Mouse (Mus musculus) midbrain, embryonic 14.5 days (tissue): ENCODE measurements at regions not wholly inside any gene's neighbourhood (a gene's known extent, or its start where the extent isn't known, plus 50 kb on each side); places are given as distances from the start of the nearest gene placed in this dataset.

Source experiments
- ATAC-seq: fragments of 200-750 bp; cut with Nextera tagmentation; 2 replicates; pipeline ENCODE4 v1.8.0; 2017; ENCODE audit warnings: moderate number of reproducible peaks, moderate library complexity; ENCODE audit not compliant: low FRiP score, low TSS enrichment
- DNase-seq: peaks from one replicate; pipeline ENCODE4 v3.0.0-alpha.2; 2015
- H3K27ac ChIP-seq: fragments of 300-500 bp; sonication (generic); replicated peaks from 2 replicates; pipeline ENCODE4 v1.5.1; 2014; ENCODE audit warnings: mild to moderate bottlenecking, low read depth, low read length, moderate library complexity
- H3K27me3 ChIP-seq: fragments of 300-500 bp; sonication (generic); 2 replicates; pipeline ENCODE4 v1.6.1; 2014; ENCODE audit warnings: low read length, control low read depth, mixed read lengths; ENCODE audit not compliant: control insufficient read depth, insufficient read depth
- H3K36me3 ChIP-seq: fragments of 300-500 bp; sonication (generic); 2 replicates; pipeline ENCODE4 v1.6.1; 2014; ENCODE audit warnings: low read length, control low read depth; ENCODE audit not compliant: control insufficient read depth, insufficient read depth
- H3K4me1 ChIP-seq: fragments of 300-500 bp; sonication (generic); 2 replicates; pipeline ENCODE4 v1.6.1; 2014; ENCODE audit warnings: mild to moderate bottlenecking, antibody characterized with exemption, low read length, control low read depth; ENCODE audit not compliant: control insufficient read depth, insufficient read depth
- H3K4me2 ChIP-seq: fragments of 300-500 bp; sonication (generic); 2 replicates; pipeline ENCODE4 v1.6.1; 2014; ENCODE audit warnings: mild to moderate bottlenecking, low read length, moderate library complexity
- H3K4me3 ChIP-seq: fragments of 300-500 bp; sonication (generic); replicated peaks from 2 replicates; pipeline ENCODE4 v1.5.1; 2014; ENCODE audit warnings: low read depth, low read length
- H3K9ac ChIP-seq: fragments of 300-500 bp; sonication (generic); replicated peaks from 2 replicates; pipeline ENCODE4 v1.6.1; 2014; ENCODE audit warnings: mild to moderate bottlenecking, low read length, moderate library complexity
- H3K9me3 ChIP-seq: fragments of 300-500 bp; sonication (generic); 2 replicates; pipeline ENCODE4 v1.6.1; 2016; ENCODE audit warnings: low read length, control low read depth, mixed read lengths; ENCODE audit not compliant: control insufficient read depth
- WGBS: fragments of 180-500 bp; shearing (Covaris S2); extraction: QIAGEN DNeasy Blood & Tissue Kit; methylation state at CpG from one replicate; pipeline ENCODE4 v1.1.7; 2014; 5-methylcytosine and 5-hydroxymethylcytosine counted together

- WGBS: 83% methylated on average over 6 of the region's 6 CpGs
- Histone ChIP-seq H3K27me3 (no peaks in the 10 kb centered on the region), H3K36me3 (no peaks in the 10 kb centered on the region), H3K4me1 (no peaks in the 10 kb centered on the region), H3K9ac (no peak overlapping the region), H3K9me3 (no peaks in the 10 kb centered on the region), H3K4me2 (no peak overlapping the region), H3K4me3 (no peak overlapping the region), H3K27ac (0 out of 2 replicates have a peak overlapping the region, but pooled peaks have one; percentile 10)
- DNase-seq (no peak), ATAC-seq (no peak)
Observed at GRCm38 (mm10) chr13:28517161-28517560, 259.8 kb downstream of the Gm11361 start.

GRCm38 (mm10) chr13:28516636-28517035 is 259.3 kb downstream of the Gm11361 start:
- Histone ChIP-seq H3K4me3 (no peak overlapping the region), H3K27me3 (no peaks in the 10 kb centered on the region), H3K9ac (no peak overlapping the region), H3K36me3 (no peaks in the 10 kb centered on the region), H3K4me2 (no peak overlapping the region), H3K9me3 (no peaks in the 10 kb centered on the region), H3K4me1 (no peaks in the 10 kb centered on the region), H3K27ac (no peak overlapping the region)
- ATAC-seq (no peak), DNase-seq (no peak)
- 55% methylated on average over 2 of the region's 2 CpGs for WGBS

GRCm38 (mm10) chr13:28514245-28514644 is 256.9 kb downstream of the Gm11361 start:
- Histone ChIP-seq H3K4me2 (no peak overlapping the region), H3K4me3 (no peak overlapping the region), H3K9me3 (no peaks in the 10 kb centered on the region), H3K27me3 (no peaks in the 10 kb centered on the region), H3K4me1 (no peaks in the 10 kb centered on the region), H3K9ac (no peak overlapping the region), H3K36me3 (no peaks in the 10 kb centered on the region), H3K27ac (no peak overlapping the region)
- DNase-seq: no peak
- no peak for ATAC-seq

- Histone ChIP-seq H3K4me3 (no peak overlapping the region), H3K4me2 (no peak overlapping the region), H3K9ac (no peak overlapping the region), H3K9me3 (no peaks in the 10 kb centered on the region), H3K4me1 (no peaks in the 10 kb centered on the region), H3K27me3 (no peaks in the 10 kb centered on the region), H3K36me3 (no peaks in the 10 kb centered on the region), H3K27ac (no peak overlapping the region)
- ATAC-seq: no peak
- DNase-seq: no peak
- WGBS: 93% methylated on average over 7 of the region's 7 CpGs
Observed at GRCm38 (mm10) chr13:28513336-28513735, 256.0 kb downstream of the Gm11361 start.

- peak overlapping the region; percentile 6; the same call in 1 of the 2 replicates for H3K27ac ChIP-seq
- ATAC-seq (no peak; the same call in 1 of the 2 replicates), DNase-seq (peak; percentile 46)
- H3K9ac ChIP-seq: no peak overlapping the region
- H3K27me3 ChIP-seq: no peaks in the 10 kb centered on the region
- 74% methylated on average over 11 of the region's 11 CpGs for WGBS
- H3K36me3 ChIP-seq: no peaks in the 10 kb centered on the region
- H3K4me1 ChIP-seq: 0 out of 2 replicates have a peak, but pooled peaks cover 6% of the 10 kb centered on the region
- H3K9me3 ChIP-seq: no peaks in the 10 kb centered on the region
- H3K4me2 ChIP-seq: no peak overlapping the region
- H3K4me3 ChIP-seq: no peak overlapping the region
Observed at GRCm38 (mm10) chr13:28512573-28513334, 255.4 kb downstream of the Gm11361 start.

GRCm38 (mm10) chr13:28508184-28508583 is 250.9 kb downstream of the Gm11361 start:
- Histone ChIP-seq H3K36me3 (no peaks in the 10 kb centered on the region), H3K9me3 (no peaks in the 10 kb centered on the region), H3K4me1 (0 out of 2 replicates have a peak, but pooled peaks cover 6% of the 10 kb centered on the region), H3K9ac (no peak overlapping the region), H3K27ac (0 out of 2 replicates have a peak overlapping the region, but pooled peaks have one; percentile 17), H3K27me3 (no peaks in the 10 kb centered on the region), H3K4me2 (no peak overlapping the region), H3K4me3 (no peak overlapping the region)
- ATAC-seq: no peak
- no peak for DNase-seq
- WGBS: 80% methylated on average over 2 of the region's 2 CpGs

- WGBS: 78% methylated on average over 5 of the region's 5 CpGs
- DNase-seq (no peak), ATAC-seq (no peak)
- Histone ChIP-seq H3K9me3 (no peaks in the 10 kb centered on the region), H3K36me3 (no peaks in the 10 kb centered on the region), H3K27me3 (no peaks in the 10 kb centered on the region), H3K4me2 (no peak overlapping the region), H3K4me1 (0 out of 2 replicates have a peak, but pooled peaks cover 6% of the 10 kb centered on the region), H3K4me3 (no peak overlapping the region), H3K9ac (no peak overlapping the region), H3K27ac (0 out of 2 replicates have a peak overlapping the region, but pooled peaks have one; percentile 17)
Observed at GRCm38 (mm10) chr13:28507783-28508182, 250.5 kb downstream of the Gm11361 start.

GRCm38 (mm10) chr13:28504340-28504739 is 247.0 kb downstream of the Gm11361 start:
- H3K27me3 ChIP-seq: no peaks in the 10 kb centered on the region
- ATAC-seq (no peak), DNase-seq (no peak)
- no peak overlapping the region for H3K27ac ChIP-seq
- H3K4me1 ChIP-seq: 0 out of 2 replicates have a peak, but pooled peaks cover 6% of the 10 kb centered on the region
- no peaks in the 10 kb centered on the region for H3K36me3 ChIP-seq
- 88% methylated on average over 3 of the region's 3 CpGs for WGBS
- no peaks in the 10 kb centered on the region for H3K9me3 ChIP-seq
- H3K4me2 ChIP-seq: no peak overlapping the region
- no peak overlapping the region for H3K9ac ChIP-seq
- no peak overlapping the region for H3K4me3 ChIP-seq

GRCm38 (mm10) chr13:28502171-28502570 is 244.8 kb downstream of the Gm11361 start:
- Histone ChIP-seq H3K27me3 (no peaks in the 10 kb centered on the region), H3K27ac (no peak overlapping the region), H3K4me3 (no peak overlapping the region), H3K9ac (no peak overlapping the region), H3K4me2 (no peak overlapping the region), H3K36me3 (no peaks in the 10 kb centered on the region), H3K9me3 (no peaks in the 10 kb centered on the region), H3K4me1 (no peaks in the 10 kb centered on the region)
- DNase-seq: no peak
- no peak for ATAC-seq
- WGBS: 82% methylated on average over 2 of the region's 2 CpGs
